Mouse (Mus musculus): ENCODE data around the gene Ttc27. TPM values are rescaled to one million over a fixed set of nuclear protein-coding genes. Genes with fewer than 3 reads are reported as not detected.
A peak's percentile ranks its signal among the peaks of the same experiment; 100 is the strongest.

The Ttc27 gene
- total RNA-seq, 2 experiments from 2014 or later, result 10.4 to 14.6 TPM

- intact Hi-C loops (cut with DNase I), result no loop called here
Observed at GRCm38 (mm10) chr17:74870177-74871160, 152.9 kb downstream of the Ttc27 start.

GRCm38 (mm10) chr17:74872567-74872966 is 155.0 kb downstream of the Ttc27 start:
- DNase-seq, result no peak
- intact Hi-C loops (cut with DNase I), result no loop called here

More at GRCm38 (mm10) chr17:74870177-74871160, 152.9 kb downstream of the Ttc27 start:
- DNase-seq, result no peak

- DNase-seq, result no peak
- intact Hi-C loops (cut with DNase I), result no loop called here
Observed at GRCm38 (mm10) chr17:74873756-74874155, 156.2 kb downstream of the Ttc27 start.

DNA sequence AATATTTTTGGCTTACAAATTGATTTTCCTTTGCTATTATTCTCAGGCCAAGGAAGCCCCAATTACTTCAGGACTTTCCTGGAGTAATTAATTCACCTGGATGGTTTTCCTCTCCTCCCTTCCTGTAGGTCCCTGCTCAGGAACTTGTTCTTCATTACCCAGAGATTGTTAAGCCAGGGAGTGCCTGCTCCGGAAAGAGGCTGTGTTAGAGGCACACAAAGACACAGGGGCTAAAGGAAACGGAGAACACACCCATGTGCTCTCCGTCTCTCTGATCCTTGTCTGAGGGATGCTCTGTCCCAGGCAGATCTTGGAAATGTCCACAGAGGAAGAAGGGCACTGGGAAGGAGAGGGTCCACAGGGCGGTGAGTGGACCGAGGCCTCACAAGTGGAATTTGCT is 158.2 kb downstream of the Ttc27 start:
- DNase-seq, result no peak
- intact Hi-C loops (cut with DNase I), result no loop called here

DNA sequence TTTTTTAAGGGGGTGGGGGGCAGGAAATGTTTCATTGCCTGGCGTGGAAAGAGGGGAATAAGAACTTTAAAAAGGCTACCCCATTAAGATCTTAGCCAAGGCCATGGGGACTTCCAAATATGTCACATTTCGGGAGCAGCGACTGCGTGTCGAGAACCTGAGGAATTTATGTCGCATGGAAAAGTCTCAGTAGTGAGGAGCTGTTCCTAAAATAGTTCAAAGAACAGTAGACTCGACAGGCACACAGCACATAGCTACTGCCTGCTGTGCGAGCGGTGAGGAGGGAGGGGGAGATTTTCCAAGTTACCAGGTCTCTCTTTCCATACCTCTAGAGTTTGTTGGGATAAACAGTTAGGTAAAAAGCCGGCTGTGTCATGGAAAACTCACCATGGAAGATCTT is 159.4 kb downstream of the Ttc27 start:
- intact Hi-C loops (cut with DNase I), result no loop called here
- DNase-seq, result no peak

DNA sequence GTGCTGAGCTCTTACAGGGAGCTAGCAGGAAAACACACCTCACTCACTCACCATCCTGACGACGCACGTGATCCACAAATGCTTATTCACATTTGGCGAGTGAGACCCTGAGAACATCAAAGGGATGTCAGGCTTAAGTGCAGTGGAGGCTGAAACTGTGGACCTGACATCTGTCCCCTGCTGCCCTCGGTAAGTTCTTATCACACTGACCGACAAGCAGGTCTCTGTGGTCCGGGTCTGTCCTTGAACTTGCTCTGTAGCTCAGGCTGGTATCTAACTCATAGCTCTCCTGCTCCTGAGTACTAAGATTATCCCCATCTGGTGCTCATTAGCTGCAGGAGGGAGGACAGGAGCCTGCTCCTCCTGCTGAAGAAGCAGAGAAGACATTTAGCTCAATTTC is 162.2 kb downstream of the Ttc27 start:
- DNase-seq, result no peak
- intact Hi-C loops (cut with DNase I), result no loop called here

GRCm38 (mm10) chr17:74887039-74887438 is 169.5 kb downstream of the Ttc27 start:
- intact Hi-C loops (cut with DNase I), result no loop called here

DNA sequence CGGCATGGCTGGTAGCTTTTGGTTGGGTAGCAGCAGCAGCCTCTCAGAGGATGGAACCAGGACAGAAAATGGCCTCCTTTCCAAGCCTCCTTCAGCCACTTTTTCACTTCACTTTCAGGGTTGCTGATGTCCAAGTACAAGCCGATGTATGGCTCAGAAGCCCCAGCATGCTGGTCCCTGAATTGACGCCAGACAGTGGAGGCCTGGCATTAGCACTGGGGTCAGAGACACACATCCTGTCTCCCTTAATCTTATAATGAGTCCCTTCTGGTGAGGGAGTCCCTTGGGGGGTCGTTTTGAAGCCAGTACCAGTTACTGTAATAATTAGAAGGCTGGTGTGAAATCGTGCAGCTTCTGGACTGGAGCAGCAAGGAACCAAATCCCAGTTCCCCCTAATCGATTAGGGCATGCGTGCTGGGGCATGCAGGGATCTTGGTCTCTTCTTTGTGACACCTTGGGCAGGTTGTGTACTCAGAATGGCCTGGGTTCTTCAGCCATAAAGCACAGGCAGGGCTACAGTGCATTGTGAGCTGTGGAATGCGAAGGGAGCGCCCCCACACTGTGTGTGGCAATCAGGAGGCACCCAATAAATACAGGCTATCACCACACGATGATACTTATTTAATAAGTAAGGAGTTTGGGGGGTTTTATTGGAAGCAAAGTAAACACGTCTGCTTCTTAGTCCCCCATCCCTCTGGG is 171.5 kb downstream of the Ttc27 start:
- DNase-seq, result peak in 1 of 2 experiments; percentile 0
- intact Hi-C loops (cut with DNase I), result no loop called here

More at GRCm38 (mm10) chr17:74887039-74887438, 169.5 kb downstream of the Ttc27 start:
- no peak for DNase-seq

DNA sequence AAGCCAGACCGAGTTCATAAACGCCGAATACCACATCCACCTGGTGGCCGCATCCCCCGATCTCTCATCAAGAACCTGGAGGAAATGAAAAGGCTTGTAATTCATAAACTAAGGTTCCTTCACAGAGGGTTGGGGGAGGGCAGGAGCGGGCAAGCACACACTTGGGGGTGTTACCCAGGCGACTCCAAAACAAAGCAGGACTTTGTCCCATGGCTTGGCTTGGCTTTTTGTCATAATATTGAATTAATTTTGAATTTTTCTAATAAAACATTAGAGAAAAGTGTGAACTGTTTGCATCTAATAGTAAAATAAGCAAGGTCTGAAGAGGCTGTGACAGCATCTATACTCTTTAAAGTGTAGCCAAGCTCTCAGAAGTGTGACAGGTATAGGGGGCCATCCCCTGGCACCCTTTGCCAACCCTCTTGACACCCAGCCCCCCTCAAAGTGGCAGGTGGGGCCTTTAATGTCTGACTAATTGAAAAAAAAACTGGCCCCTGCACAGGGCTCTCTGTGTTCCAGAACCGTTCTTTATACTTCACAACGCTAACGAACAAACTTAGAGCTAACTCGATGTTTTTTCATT is 172.1 kb downstream of the Ttc27 start:
- intact Hi-C loops (cut with DNase I), result no loop called here
- DNase-seq, result peak in 1 of 2 experiments; percentile 0

DNA sequence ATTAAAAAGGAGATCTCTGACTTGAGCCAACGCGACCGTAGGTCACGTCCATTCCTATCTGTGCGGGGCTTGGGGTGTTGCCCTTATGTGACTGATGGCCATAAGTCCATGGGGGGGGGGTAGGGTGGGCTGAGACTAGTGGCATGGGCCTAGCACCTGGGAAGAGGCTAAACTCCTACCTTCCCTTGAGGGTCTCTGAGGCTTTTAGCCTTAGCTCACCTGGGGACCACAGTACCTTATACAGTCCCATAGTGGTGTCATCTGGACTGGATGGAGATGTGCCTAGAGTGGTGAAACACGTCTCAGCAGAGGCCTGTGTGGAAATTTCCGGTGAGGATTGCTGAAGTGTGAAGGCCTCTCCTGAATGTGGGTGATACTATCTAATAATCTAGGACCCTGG is 184.9 kb downstream of the Ttc27 start:
- no peak for DNase-seq
- intact Hi-C loops (cut with DNase I), result no loop called here

- DNase-seq, result no peak
- intact Hi-C loops (cut with DNase I), result no loop called here
Observed at GRCm38 (mm10) chr17:74903411-74904331, 186.1 kb downstream of the Ttc27 start.

GRCm38 (mm10) chr17:74904332-74904687 is 186.8 kb downstream of the Ttc27 start:
- no peak for DNase-seq
- intact Hi-C loops (cut with DNase I), result no loop called here

- intact Hi-C loops (cut with DNase I), result no loop called here
- no peak for DNase-seq
Observed at GRCm38 (mm10) chr17:74904956-74905355, 187.4 kb downstream of the Ttc27 start.

DNA sequence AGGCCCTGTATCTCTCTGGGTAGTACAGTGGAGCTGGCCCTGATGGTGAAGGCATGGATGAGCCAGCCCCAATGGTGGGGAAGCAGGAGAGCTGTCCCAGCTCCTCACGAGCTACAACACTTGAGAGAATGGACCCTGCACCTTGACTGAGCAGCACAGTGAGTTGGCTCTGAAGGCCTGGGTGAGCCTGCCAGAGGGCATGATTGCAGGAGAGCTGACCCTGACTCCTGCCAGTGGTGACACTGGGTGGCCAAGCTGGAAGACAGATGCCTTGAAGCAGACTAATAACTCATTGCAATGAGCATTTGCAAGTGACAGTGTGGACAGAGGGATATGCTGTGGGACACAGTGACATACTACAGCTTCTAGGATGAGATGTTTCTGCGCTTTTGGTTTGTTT is 195.5 kb downstream of the Ttc27 start:
- DNase-seq, result no peak
- intact Hi-C loops (cut with DNase I), result no loop called here

Other genes with a start within 250 kb of the Ttc27 start
- gene Yipf4, start 228.2 kb upstream of the Ttc27 start, total RNA-seq (2021), result 10 to 100 TPM; 67.8 to 68.2 TPM
- 10 to 100 TPM; 82.2 to 82.6 TPM for gene Birc6, start 189.4 kb upstream of the Ttc27 start, total RNA-seq (2021)